ENCODE assay signal across 20 mouse cellular contexts in genomic region chr3:87958476-87958875, GRCm38 (mm10). TPM values are rescaled to one million over a fixed set of nuclear protein-coding genes. Genes with fewer than 3 reads are reported as not detected.
DNase-seq lines count a peak whose midpoint lies in the region; TF ChIP-seq lines count a peak whose summit lies in the region.
"Had no signal": no experiment of that assay in that cellular context is flagged by ENCODE, and none has a peak within 500 bp of the region (broad histone marks: within the 10 kb centered on the region; RNA-seq: fewer than 3 reads in every experiment).

No protein-coding gene starts in this region.

- TF ChIP-seq POLR2A in kidney, adult 2 months (IDR thresholded peaks at IDR 0.05; ENCODE audit: low read depth, low read length): no peak

- intact Hi-C loops in gastrocnemius, postnatal 14 days (cut with DNase I; ENCODE audit: low total_unique reads): no loop called here

- 57% methylated on average over 4 of the region's 4 CpGs for WGBS in kidney, adult 2 months

- no peak overlapping the region for H3K27ac ChIP-seq in kidney, adult 2 months (ENCODE audit: insufficient read depth, low read depth, low read length)
- H3K27ac ChIP-seq: layer of hippocampus, adult 2 months; lung, embryonic 15.5 days; midbrain, embryonic 15.5 days had no signal

- H3K27me3 ChIP-seq in kidney, adult 2 months (replicated peaks; ENCODE audit: control insufficient read depth, insufficient read depth, low read length): no peaks in the 10 kb centered on the region
- H3K27me3 ChIP-seq: midbrain, embryonic 15.5 days; neural tube, embryonic 12.5 days had no signal

- no peaks in the 10 kb centered on the region for H3K36me3 ChIP-seq in kidney, adult 2 months (ENCODE audit: control insufficient read depth, insufficient read depth, low read length)
- H3K36me3 ChIP-seq: lung, embryonic 15.5 days; midbrain, embryonic 15.5 days had no signal

- no peak for TF ChIP-seq CTCF in kidney, adult 2 months (conservative IDR thresholded peaks at IDR 0.05; ENCODE audit: insufficient read depth, insufficient read length, low read depth, low read length)

- no peak overlapping the region for H3K4me3 ChIP-seq in kidney, adult 2 months (ENCODE audit: insufficient read depth, low read depth, low read length)
- H3K4me3 ChIP-seq: layer of hippocampus, adult 2 months; lung, embryonic 15.5 days; midbrain, embryonic 15.5 days; neural tube, embryonic 12.5 days had no signal

- peak; percentile 20 for DNase-seq in embryo, embryonic 10 days (ENCODE audit: low spot score)
- DNase-seq in embryo, embryonic 11 days: no peak
- DNase-seq in kidney, adult 2 months: peak; percentile 30
- DNase-seq in kidney, adult 8-10 months: no peak
- peak; percentile 42 for DNase-seq in urinary bladder, postnatal 36 days (ENCODE audit: low spot score in 2 of 2)
- DNase-seq in urinary bladder, adult 18-20 months (ENCODE audit: low spot score in 2 of 2): no peak
- DNase-seq in cerebellum, adult 11 months: no peak
- DNase-seq in gastrocnemius, postnatal 14 days: no peak
- DNase-seq: adrenal gland, postnatal 10 days; cerebellum, adult 9-10 months; forebrain, postnatal 0 days; heart, postnatal 36 days; right cerebral cortex, postnatal 25 days had no signal

- no peaks in the 10 kb centered on the region for H3K4me1 ChIP-seq in kidney, adult 2 months (ENCODE audit: control insufficient read depth, insufficient read depth, low read length)

RNA-seq across cellular contexts. Expression of gene Crabp2, which starts 10.0 kb away (rescaled TPM):
- 0.88 and 0.94 TPM in 2 replicates for polyA plus RNA-seq in kidney, adult 2 months (2012; rRNA removed)
- under 1 TPM; 0.31 to 0.33 TPM for total RNA-seq in gastrocnemius, postnatal 14 days (2021)
- total RNA-seq: gastrocnemius, adult 8-10 months; heart, postnatal 36 days; megakaryocyte progenitor cell, adult 5-6 weeks had no signal
- polyA plus RNA-seq: inflammation-experienced regulatory T-cells, adult 6 months had no signal

RNA-seq across cellular contexts. Expression of gene Nes, which starts 12.4 kb away (rescaled TPM):
- 7.2 and 7.5 TPM in 2 replicates for polyA plus RNA-seq in kidney, adult 2 months (2012; rRNA removed)
- 10 to 100 TPM; 37.2 to 51.2 TPM for total RNA-seq in gastrocnemius, postnatal 14 days (2021)
- polyA plus RNA-seq: inflammation-experienced regulatory T-cells, adult 6 months had no signal

RNA-seq across cellular contexts. Expression of gene Rrnad1, which starts 28.0 kb away (rescaled TPM):
- 19.3 and 27.3 TPM in 2 replicates for polyA plus RNA-seq in kidney, adult 2 months (2012; rRNA removed)
- 1 to 10 TPM; 3.6 to 3.9 TPM for total RNA-seq in gastrocnemius, postnatal 14 days (2021)

RNA-seq across cellular contexts. Expression of gene Isg20l2, which starts 28.4 kb away (rescaled TPM):
- 11.0 and 11.5 TPM in 2 replicates for polyA plus RNA-seq in kidney, adult 2 months (2012; rRNA removed)
- 1 to 10 TPM; 9.0 to 9.6 TPM for total RNA-seq in gastrocnemius, postnatal 14 days (2021)

RNA-seq across cellular contexts. Expression of gene Mrpl24, which starts 39.2 kb away (rescaled TPM):
- 71.9 and 100 TPM in 2 replicates for polyA plus RNA-seq in kidney, adult 2 months (2012; rRNA removed)
- 10 to 100 TPM; 42.1 to 46.5 TPM for total RNA-seq in gastrocnemius, postnatal 14 days (2021)

Comparison
In these comparisons a context has a peak if more than half of its experiments do, and no peak if none do; other contexts are left out.
1. DNase-seq: peak in embryo, embryonic 10 days (single experiment), kidney, adult 2 months (single experiment) and urinary bladder, postnatal 36 days (2 of 2); none in embryo, embryonic 11 days (single experiment), kidney, adult 8-10 months (0 of 2), urinary bladder, adult 18-20 months (0 of 2), cerebellum, adult 11 months (single experiment) and gastrocnemius, postnatal 14 days (single experiment).